Mouse (Mus musculus) adrenal gland, postnatal 14 days (tissue): Measurements from ENCODE around the gene Ep400. TPM values are rescaled to one million over a fixed set of nuclear protein-coding genes. Genes with fewer than 3 reads are reported as not detected.
"Not testable (repeated sequence)": the region's sequence is repeated elsewhere in the genome, so short reads cannot be mapped to it uniquely, and the experiment has no call there.

ENCODE experiments used
- DNase-seq: peaks from one replicate; pipeline ENCODE4 v3.0.0; 2021; ENCODE audit warnings: mixed read lengths
- total RNA-seq: library from RNA; stranded (reverse); gene quantifications from 2 replicates; pipeline ENCODE4 v1.2.3, GENCODE M21; 2021

The Ep400 gene
- total RNA-seq, 1 experiment from 2014 or later, result 84.7 TPM

GRCm38 (mm10) chr5:110779998-110780760 is 9.7 kb upstream of the Ep400 start, which contains the start of gene Pus1:
Gene Pus1, minus strand, starts transcription at chr5:110780659.
- DNase-seq, result peak; percentile 97

- peak; percentile 39 for DNase-seq
These were observed 8.9 kb upstream of the Ep400 start for GRCm38 (mm10) chr5:110779276-110779997.

- no peak for DNase-seq
These were observed 7.7 kb upstream of the Ep400 start for GRCm38 (mm10) chr5:110778263-110778662.

GRCm38 (mm10) chr5:110776141-110776540 is 5.6 kb upstream of the Ep400 start:
- DNase-seq, result no peak

GRCm38 (mm10) chr5:110774511-110774910 is 4.0 kb upstream of the Ep400 start:
- no peak for DNase-seq

- DNase-seq, result not testable (repeated sequence)
These were observed 2.4 kb upstream of the Ep400 start for GRCm38 (mm10) chr5:110772945-110773344.

GRCm38 (mm10) chr5:110770031-110770445 is 479 bp downstream of the Ep400 start:
- peak; percentile 76 for DNase-seq

GRCm38 (mm10) chr5:110769272-110769671 is 1.2 kb downstream of the Ep400 start:
- DNase-seq, result no peak

- DNase-seq, result no peak
These were observed 6.6 kb downstream of the Ep400 start for GRCm38 (mm10) chr5:110763890-110764289.

- no peak for DNase-seq
These were observed 25.5 kb downstream of the Ep400 start for GRCm38 (mm10) chr5:110745021-110745420.

GRCm38 (mm10) chr5:110739496-110740275 is 30.8 kb downstream of the Ep400 start:
- DNase-seq, result peak; percentile 22

- no peak for DNase-seq
These were observed 34.9 kb downstream of the Ep400 start for GRCm38 (mm10) chr5:110735606-110736005.

GRCm38 (mm10) chr5:110733231-110733823 is 37.2 kb downstream of the Ep400 start:
- DNase-seq, result peak; percentile 18

GRCm38 (mm10) chr5:110731227-110731626 is 39.3 kb downstream of the Ep400 start:
- no peak for DNase-seq

- no peak for DNase-seq
These were observed 42.7 kb downstream of the Ep400 start for GRCm38 (mm10) chr5:110727850-110728249.

GRCm38 (mm10) chr5:110723543-110723942 is 47.0 kb downstream of the Ep400 start:
- DNase-seq, result no peak

- not testable (repeated sequence) for DNase-seq
These were observed 49.1 kb downstream of the Ep400 start for GRCm38 (mm10) chr5:110721463-110721862.

- no peak for DNase-seq
These were observed 59.1 kb downstream of the Ep400 start for GRCm38 (mm10) chr5:110711455-110711854.

- no peak for DNase-seq
These were observed 61.3 kb downstream of the Ep400 start for GRCm38 (mm10) chr5:110709256-110709655.

GRCm38 (mm10) chr5:110704004-110704403 is 66.5 kb downstream of the Ep400 start:
- DNase-seq, result no peak

GRCm38 (mm10) chr5:110698617-110699016 is 71.9 kb downstream of the Ep400 start:
- no peak for DNase-seq

- peak; percentile 16 for DNase-seq
These were observed 88.5 kb downstream of the Ep400 start for GRCm38 (mm10) chr5:110682041-110682440.
